In genomic region chr5:144040720-144041364, GRCm38 (mm10) we compare ENCODE assay signal across 9 mouse cellular contexts. TPM values are rescaled to one million over a fixed set of nuclear protein-coding genes. Genes with fewer than 3 reads are reported as not detected.
DNase-seq lines count a peak whose midpoint lies in the region; ATAC-seq and TF ChIP-seq lines count a peak whose summit lies in the region.
"Had no signal": no experiment of that assay in that cellular context is flagged by ENCODE, and none has a peak within 500 bp of the region (broad histone marks: within the 10 kb centered on the region; RNA-seq: fewer than 3 reads in every experiment).

No protein-coding gene starts in this region.

- no peak overlapping the region for H3K27ac ChIP-seq in ES-Bruce4 (ENCODE audit: insufficient read depth, low read length)
- no peak overlapping the region for H3K27ac ChIP-seq in embryonic facial prominence, embryonic 13.5 days
- H3K27ac ChIP-seq in heart, postnatal 0 days (ENCODE audit: low read depth) = no peak overlapping the region
- H3K27ac ChIP-seq in layer of hippocampus, adult 2 months = no peak overlapping the region
- H3K27ac ChIP-seq in lung, postnatal 0 days (ENCODE audit: low read length) = no peak overlapping the region

- H3K4me3 ChIP-seq in ES-Bruce4 (ENCODE audit: low read depth, low read length) = no peak overlapping the region
- no peak overlapping the region for H3K4me3 ChIP-seq in embryonic facial prominence, embryonic 13.5 days
- no peak overlapping the region for H3K4me3 ChIP-seq in heart, postnatal 0 days (ENCODE audit: low read depth, low read length)
- peak overlapping the region; percentile 23 for H3K4me3 ChIP-seq in layer of hippocampus, adult 2 months
- H3K4me3 ChIP-seq in lung, postnatal 0 days (ENCODE audit: low read depth, low read length) = no peak overlapping the region

- no peaks in the 10 kb centered on the region for H3K36me3 ChIP-seq in ES-Bruce4 (ENCODE audit: control insufficient read depth, insufficient read depth, low read length, poor library complexity, severe bottlenecking)
- no peaks in the 10 kb centered on the region for H3K36me3 ChIP-seq in embryonic facial prominence, embryonic 13.5 days
- H3K36me3 ChIP-seq in heart, postnatal 0 days (replicated peaks; ENCODE audit: control insufficient read depth, insufficient read depth, low read length) = no peaks in the 10 kb centered on the region
- H3K36me3 ChIP-seq in lung, postnatal 0 days (ENCODE audit: insufficient read depth, low read length) = no peaks in the 10 kb centered on the region

- DNase-seq in adrenal gland, postnatal 36 days = peak; percentile 81 to 83
- DNase-seq in heart, postnatal 0 days (ENCODE audit: low spot score) = peak; percentile 61
- DNase-seq in layer of hippocampus, adult 2 months (ENCODE audit: low spot score in 2 of 2) = peak; percentile 41 to 82
- DNase-seq in lung, postnatal 0 days (ENCODE audit: low spot score) = peak; percentile 82
- peak; percentile 88 for DNase-seq in retina, embryonic 14.5 days (ENCODE audit: low spot score)
- peak; percentile 64 to 69 for DNase-seq in thymus, postnatal 36 days

- peak overlapping the region; percentile 37 for H3K4me2 ChIP-seq in embryonic facial prominence, embryonic 13.5 days
- H3K4me2 ChIP-seq in heart, postnatal 0 days (ENCODE audit: low read depth, low read length) = no peak overlapping the region
- peak overlapping the region; percentile 23; the same call in 1 of the 2 replicates for H3K4me2 ChIP-seq in lung, postnatal 0 days (replicated peaks; ENCODE audit: low read depth, low read length)

- no peak for TF ChIP-seq EP300 in ES-Bruce4 (IDR thresholded peaks at IDR 0.05; ENCODE audit: insufficient read depth, low read depth, low read length)
- TF ChIP-seq EP300 in heart, postnatal 0 days (IDR thresholded peaks at IDR 0.05; ENCODE audit: low read depth) = no peak
- TF ChIP-seq EP300 in lung, postnatal 0 days (IDR thresholded peaks at IDR 0.05) = peak; percentile 45; the same call in 1 of the 2 replicates

- TF ChIP-seq POLR2A in ES-Bruce4 (IDR thresholded peaks at IDR 0.05; ENCODE audit: insufficient read depth, low read length) = no peak

- H3K27me3 ChIP-seq in ES-Bruce4 (ENCODE audit: control insufficient read depth, insufficient read depth, low read length, poor library complexity, severe bottlenecking) = no peaks in the 10 kb centered on the region
- no peaks in the 10 kb centered on the region for H3K27me3 ChIP-seq in embryonic facial prominence, embryonic 13.5 days
- no peaks in the 10 kb centered on the region for H3K27me3 ChIP-seq in heart, postnatal 0 days (ENCODE audit: control insufficient read depth, insufficient read depth, low read length)
- H3K27me3 ChIP-seq in lung, postnatal 0 days (replicated peaks; ENCODE audit: insufficient read depth, low read length) = no peaks in the 10 kb centered on the region

- no peaks in the 10 kb centered on the region for H3K9me3 ChIP-seq in ES-Bruce4 (replicated peaks; ENCODE audit: control insufficient read depth, insufficient read depth, low read length, poor library complexity, severe bottlenecking)
- H3K9me3 ChIP-seq in embryonic facial prominence, embryonic 13.5 days = no peaks in the 10 kb centered on the region
- no peaks in the 10 kb centered on the region for H3K9me3 ChIP-seq in heart, postnatal 0 days (replicated peaks; ENCODE audit: control insufficient read depth, low read length)
- no peaks in the 10 kb centered on the region for H3K9me3 ChIP-seq in lung, postnatal 0 days (ENCODE audit: low read length)

- no peaks in the 10 kb centered on the region for H3K4me1 ChIP-seq in ES-Bruce4 (ENCODE audit: control insufficient read depth, insufficient read depth, low read length)
- no peaks in the 10 kb centered on the region for H3K4me1 ChIP-seq in embryonic facial prominence, embryonic 13.5 days
- H3K4me1 ChIP-seq in heart, postnatal 0 days (ENCODE audit: control insufficient read depth, insufficient read depth) = no peaks in the 10 kb centered on the region
- no peaks in the 10 kb centered on the region for H3K4me1 ChIP-seq in lung, postnatal 0 days (ENCODE audit: insufficient read depth, low read depth, low read length)

- peak; percentile 96 for TF ChIP-seq CTCF in ES-Bruce4 (IDR thresholded peaks at IDR 0.05; ENCODE audit: low read depth, low read length)
- peak; percentile 91 for TF ChIP-seq CTCF in heart, postnatal 0 days (IDR thresholded peaks at IDR 0.05; ENCODE audit: low read depth)
- TF ChIP-seq CTCF in layer of hippocampus, adult 2 months (conservative IDR thresholded peaks at IDR 0.05) = peak; percentile 98
- peak; percentile 95 for TF ChIP-seq CTCF in lung, postnatal 0 days (IDR thresholded peaks at IDR 0.05)

- H3K9ac ChIP-seq in ES-Bruce4 (ENCODE audit: low read depth, poor library complexity, severe bottlenecking) = no peak overlapping the region
- 0 out of 2 replicates have a peak overlapping the region, but pooled peaks have one; percentile 32 for H3K9ac ChIP-seq in embryonic facial prominence, embryonic 13.5 days
- no peak overlapping the region for H3K9ac ChIP-seq in heart, postnatal 0 days (replicated peaks; ENCODE audit: low read depth, low read length)
- no peak overlapping the region for H3K9ac ChIP-seq in lung, postnatal 0 days (replicated peaks; ENCODE audit: low read depth)

- WGBS in embryonic facial prominence, embryonic 13.5 days = 40% methylated on average over 11 of the region's 11 CpGs
- WGBS in heart, postnatal 0 days = 42% methylated on average over 11 of the region's 11 CpGs
- WGBS in lung, postnatal 0 days = 32% methylated on average over 11 of the region's 11 CpGs

- no peak for ATAC-seq in embryonic facial prominence, embryonic 13.5 days (ENCODE audit: insufficient number of reproducible peaks, insufficient read depth, low FRiP score, low TSS enrichment, low read depth)
- ATAC-seq in heart, postnatal 0 days (ENCODE audit: insufficient read depth, low read depth) = no peak
- peak; percentile 90 for ATAC-seq in lung, postnatal 0 days

RNA-seq across cellular contexts. Expression of gene Ocm, which starts 14.4 kb away (rescaled TPM):
- not detected in 2 replicates for polyA plus RNA-seq in ES-Bruce4 (2011; ENCODE audit: insufficient read depth, insufficient read length, low read depth, missing spikeins)
- total RNA-seq in adrenal gland, postnatal 36 days (2021) = not detected
- 0.58 TPM in 1 of 2 replicates, not detected in the other for polyA plus RNA-seq in embryonic facial prominence, embryonic 13.5 days (2015; fragmentation: Nextera tagmentation; extraction: Ambion mirVana)
- not detected in 2 replicates for total RNA-seq in heart, postnatal 0 days (2014; rRNA removed; ENCODE audit: low replicate concordance)
- polyA plus RNA-seq in heart, postnatal 0 days (2015; fragmentation: Nextera tagmentation; extraction: Ambion mirVana) = not detected in 2 replicates
- total RNA-seq in layer of hippocampus, adult 2 months (2021) = not detected
- 0.72 and 0.95 TPM in 2 replicates for polyA plus RNA-seq in lung, postnatal 0 days (2015; fragmentation: Nextera tagmentation; extraction: Ambion mirVana)
- polyA plus RNA-seq: liver, embryonic 16.5 days had no signal

RNA-seq across cellular contexts. Expression of gene Ccz1, which starts 26.2 kb away (rescaled TPM):
- polyA plus RNA-seq in ES-Bruce4 (2011; ENCODE audit: insufficient read depth, insufficient read length, low read depth, missing spikeins) = 67.4 and 69.5 TPM in 2 replicates
- total RNA-seq in adrenal gland, postnatal 36 days (2021) = 10 to 100 TPM; 54.1 to 62.9 TPM
- polyA plus RNA-seq in embryonic facial prominence, embryonic 13.5 days (2015; fragmentation: Nextera tagmentation; extraction: Ambion mirVana) = 79.6 and 82.0 TPM in 2 replicates
- total RNA-seq in heart, postnatal 0 days (2014; rRNA removed; ENCODE audit: low replicate concordance) = 33.7 and 34.0 TPM in 2 replicates
- polyA plus RNA-seq in heart, postnatal 0 days (2015; fragmentation: Nextera tagmentation; extraction: Ambion mirVana) = 43.3 and 44.2 TPM in 2 replicates
- total RNA-seq in layer of hippocampus, adult 2 months (2021) = 10 to 100 TPM; 37.1 to 41.2 TPM
- polyA plus RNA-seq in lung, postnatal 0 days (2015; fragmentation: Nextera tagmentation; extraction: Ambion mirVana) = 87.4 and 98.1 TPM in 2 replicates

RNA-seq across cellular contexts. Expression of gene Lmtk2, which starts 59.4 kb away (rescaled TPM):
- 46.2 and 47.1 TPM in 2 replicates for polyA plus RNA-seq in ES-Bruce4 (2011; ENCODE audit: insufficient read depth, insufficient read length, low read depth, missing spikeins)
- total RNA-seq in adrenal gland, postnatal 36 days (2021) = 10 to 100 TPM; 33.6 to 34.1 TPM
- polyA plus RNA-seq in embryonic facial prominence, embryonic 13.5 days (2015; fragmentation: Nextera tagmentation; extraction: Ambion mirVana) = 4.8 and 5.2 TPM in 2 replicates
- 19.5 and 23.2 TPM in 2 replicates for total RNA-seq in heart, postnatal 0 days (2014; rRNA removed; ENCODE audit: low replicate concordance)
- polyA plus RNA-seq in heart, postnatal 0 days (2015; fragmentation: Nextera tagmentation; extraction: Ambion mirVana) = 2.2 and 2.5 TPM in 2 replicates
- total RNA-seq in layer of hippocampus, adult 2 months (2021) = 10 to 100 TPM; 87.7 to 91.1 TPM
- 4.5 and 4.7 TPM in 2 replicates for polyA plus RNA-seq in lung, postnatal 0 days (2015; fragmentation: Nextera tagmentation; extraction: Ambion mirVana)
